Mouse (Mus musculus) stomach, postnatal 0 days (tissue): ENCODE measurements at regions not wholly inside any gene's neighbourhood (a gene's known extent, or its start where the extent isn't known, plus 50 kb on each side); places are given as distances from the start of the nearest gene placed in this dataset.

Source experiments
- ATAC-seq: fragments of 200-750 bp; cut with Nextera tagmentation; 2 replicates; pipeline ENCODE4 v1.8.0; 2017; ENCODE audit not compliant: low FRiP score, low TSS enrichment
- DNase-seq: peaks from one replicate; pipeline ENCODE4 v3.0.0-alpha.2; 2016; ENCODE audit warnings: low spot score
- H3K27ac ChIP-seq: fragments of 300-500 bp; sonication (generic); replicated peaks from 2 replicates; pipeline ENCODE4 v1.5.1; 2014; ENCODE audit warnings: mild to moderate bottlenecking, control low read depth
- H3K27me3 ChIP-seq: fragments of 300-500 bp; sonication (generic); 2 replicates; pipeline ENCODE4 v1.6.1; 2014; ENCODE audit warnings: low read length; ENCODE audit not compliant: control insufficient read depth, insufficient read depth
- H3K36me3 ChIP-seq: fragments of 300-500 bp; sonication (generic); 2 replicates; pipeline ENCODE4 v1.6.1; 2014; ENCODE audit warnings: low read length, mixed read lengths; ENCODE audit not compliant: control insufficient read depth, insufficient read depth
- H3K4me1 ChIP-seq: fragments of 300-500 bp; sonication (generic); replicated peaks from 2 replicates; pipeline ENCODE4 v1.6.1; 2014; ENCODE audit warnings: antibody characterized with exemption; ENCODE audit not compliant: control insufficient read depth, insufficient read depth
- H3K4me2 ChIP-seq: fragments of 300-500 bp; sonication (generic); replicated peaks from 2 replicates; pipeline ENCODE4 v1.6.1; 2014; ENCODE audit warnings: low read depth, mild to moderate bottlenecking, control low read depth, moderate library complexity
- H3K4me3 ChIP-seq: fragments of 300-500 bp; sonication (generic); 2 replicates; pipeline ENCODE4 v1.5.1; 2014; ENCODE audit warnings: low read depth, low read length, control low read depth
- H3K9ac ChIP-seq: fragments of 300-500 bp; sonication (generic); 2 replicates; pipeline ENCODE4 v1.6.1; 2014; ENCODE audit warnings: mild to moderate bottlenecking, low read length, control low read depth, mixed read lengths
- H3K9me3 ChIP-seq: fragments of 300-500 bp; sonication (generic); 2 replicates; pipeline ENCODE4 v1.6.1; 2016; ENCODE audit warnings: low read length; ENCODE audit not compliant: control insufficient read depth
- CTCF ChIP-seq: IDR thresholded peaks from 2 replicates; pipeline ENCODE4 v1.5.1; 2016; ENCODE audit warnings: antibody characterized with exemption, low read depth, mild to moderate bottlenecking, moderate library complexity
- EP300 ChIP-seq: optimal IDR thresholded peaks from 2 replicates; pipeline ENCODE3; 2016; ENCODE audit warnings: antibody characterized with exemption
- WGBS: fragments of 180-500 bp; shearing (Covaris S2); extraction: QIAGEN DNeasy Blood & Tissue Kit; methylation state at CpG from one replicate; pipeline ENCODE4 v1.1.7; 2014; 5-methylcytosine and 5-hydroxymethylcytosine counted together

- WGBS: 74% methylated on average over 3 of the region's 3 CpGs
- H3K27me3 ChIP-seq: no peaks in the 10 kb centered on the region
- H3K4me3 ChIP-seq: no peak overlapping the region
- no peak for ATAC-seq
- no peak for TF ChIP-seq EP300
- TF ChIP-seq CTCF: no peak
- no peak overlapping the region for H3K27ac ChIP-seq
- no peak overlapping the region for H3K9ac ChIP-seq
- H3K4me2 ChIP-seq: no peak overlapping the region
- no peaks in the 10 kb centered on the region for H3K36me3 ChIP-seq
- no peak for DNase-seq
- no peaks in the 10 kb centered on the region for H3K9me3 ChIP-seq
- no peaks in the 10 kb centered on the region for H3K4me1 ChIP-seq
Measured at GRCm38 (mm10) chr5:133078916-133079315, 535.8 kb upstream of the Auts2 start.

DNA sequence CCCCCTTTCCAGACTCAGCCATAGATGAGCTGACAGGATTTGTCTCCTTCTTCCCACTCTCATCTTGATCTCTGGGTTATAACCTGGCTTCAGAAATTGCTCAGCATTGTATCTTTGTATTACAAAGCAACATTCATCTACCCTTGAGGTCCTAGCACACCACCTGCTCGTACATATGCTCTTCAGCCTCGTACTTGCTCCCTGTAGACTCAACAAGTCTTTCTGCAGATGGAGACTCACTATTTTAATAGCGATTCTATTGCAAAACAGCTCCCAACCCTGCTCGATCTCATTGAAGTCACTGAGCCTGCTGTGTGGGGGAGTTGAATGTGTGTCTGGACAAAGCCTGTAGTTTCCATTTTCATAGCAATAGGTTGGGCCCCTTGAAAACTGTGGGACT is 535.2 kb upstream of the Auts2 start:
- DNase-seq: no peak
- no peak for ATAC-seq
- Histone ChIP-seq H3K9me3 (no peaks in the 10 kb centered on the region), H3K36me3 (no peaks in the 10 kb centered on the region), H3K27ac (no peak overlapping the region), H3K4me2 (no peak overlapping the region), H3K9ac (no peak overlapping the region), H3K27me3 (no peaks in the 10 kb centered on the region), H3K4me3 (no peak overlapping the region), H3K4me1 (no peaks in the 10 kb centered on the region)
- TF ChIP-seq EP300 (no peak), CTCF (no peak)
- WGBS: 62% methylated on average over 4 of the region's 4 CpGs

DNA sequence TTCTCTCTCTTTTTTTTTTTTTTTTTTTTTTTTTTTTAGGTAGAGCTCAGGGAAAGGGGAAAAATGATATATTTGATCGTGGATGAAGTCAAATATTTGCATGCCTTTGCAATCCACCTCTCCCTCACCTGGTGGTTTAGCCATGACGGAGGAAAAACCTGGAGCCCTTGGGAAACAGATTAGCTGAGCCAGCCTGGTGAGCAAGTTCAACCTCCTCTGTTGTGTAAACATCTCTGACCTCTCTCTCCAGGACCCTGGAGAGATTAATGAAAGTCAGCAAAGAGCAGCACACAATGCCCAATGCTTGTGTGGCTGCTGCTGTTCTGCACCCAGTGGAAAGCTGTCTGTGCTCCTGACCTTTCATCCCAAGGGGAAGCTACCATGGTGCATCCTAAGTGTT is 530.2 kb upstream of the Auts2 start:
- WGBS: 28% methylated on average over 2 of the region's 2 CpGs
- no peak overlapping the region for H3K27ac ChIP-seq

DNA sequence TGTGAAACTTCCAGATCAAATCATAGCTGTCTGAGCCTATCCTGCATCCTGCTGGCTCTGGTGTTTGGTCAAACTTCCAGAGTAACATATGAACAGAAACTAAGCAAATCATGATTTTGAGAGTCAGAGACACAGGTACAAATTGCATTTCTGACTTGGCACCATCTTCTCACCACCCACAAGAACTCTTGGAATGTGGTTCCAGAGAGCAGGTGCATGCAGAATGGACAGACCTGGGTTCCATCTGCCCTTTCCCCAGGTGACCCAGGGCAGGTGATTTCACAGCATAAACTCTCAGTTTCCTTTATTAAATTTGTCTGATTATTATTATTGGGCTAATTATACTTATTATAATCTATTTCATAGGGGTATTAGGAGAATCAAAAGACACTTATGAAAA is 527.0 kb upstream of the Auts2 start:
- TF ChIP-seq CTCF (no peak), EP300 (no peak)
- no peak overlapping the region for H3K4me2 ChIP-seq

More for the DNA sequence above, 530.2 kb upstream of the Auts2 start:
- TF ChIP-seq CTCF (no peak), EP300 (no peak)
- H3K27me3 ChIP-seq: no peaks in the 10 kb centered on the region
- H3K36me3 ChIP-seq: no peaks in the 10 kb centered on the region
- H3K4me3 ChIP-seq: no peak overlapping the region
- H3K4me2 ChIP-seq: no peak overlapping the region
- H3K9ac ChIP-seq: no peak overlapping the region
- no peaks in the 10 kb centered on the region for H3K9me3 ChIP-seq
- ATAC-seq: no peak
- DNase-seq: peak; percentile 14
- H3K4me1 ChIP-seq: no peaks in the 10 kb centered on the region

DNA sequence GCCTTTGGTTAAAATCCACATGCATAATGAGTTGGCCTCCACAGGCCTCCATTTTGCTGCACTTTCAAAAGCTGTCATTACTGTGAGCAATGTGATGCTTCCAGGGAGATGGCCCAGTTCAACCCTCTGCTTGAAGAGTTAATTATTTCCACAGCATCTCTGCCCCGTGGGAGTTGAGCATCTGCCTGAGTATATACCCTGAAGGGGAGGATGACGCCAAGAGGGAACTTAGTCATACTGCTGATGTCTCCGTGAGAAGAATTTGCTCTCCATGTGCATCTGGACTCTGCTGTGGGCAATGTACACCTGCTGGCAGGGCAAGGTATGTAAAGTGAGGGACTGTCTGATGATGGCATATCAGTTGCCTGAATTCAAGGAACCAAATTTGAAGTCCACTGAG is 519.3 kb upstream of the Auts2 start:
- ATAC-seq: no peak

More for the DNA sequence above, 527.0 kb upstream of the Auts2 start:
- Histone ChIP-seq H3K4me3 (no peak overlapping the region), H3K9me3 (no peaks in the 10 kb centered on the region), H3K9ac (no peak overlapping the region), H3K36me3 (no peaks in the 10 kb centered on the region), H3K4me1 (no peaks in the 10 kb centered on the region), H3K27ac (no peak overlapping the region), H3K27me3 (no peaks in the 10 kb centered on the region)
- no peak for DNase-seq
- ATAC-seq: no peak

GRCm38 (mm10) chr5:133047456-133047855 is 504.3 kb upstream of the Auts2 start:
- Histone ChIP-seq H3K9me3 (no peaks in the 10 kb centered on the region), H3K36me3 (no peaks in the 10 kb centered on the region), H3K4me1 (no peaks in the 10 kb centered on the region), H3K27ac (no peak overlapping the region), H3K4me2 (no peak overlapping the region), H3K4me3 (no peak overlapping the region), H3K27me3 (no peaks in the 10 kb centered on the region), H3K9ac (no peak overlapping the region)
- WGBS: 97% methylated on average over 4 of the region's 4 CpGs
- TF ChIP-seq CTCF: no peak
- no peak for ATAC-seq
- no peak for DNase-seq

More for the DNA sequence above, 519.3 kb upstream of the Auts2 start:
- Histone ChIP-seq H3K4me3 (no peak overlapping the region), H3K36me3 (no peaks in the 10 kb centered on the region), H3K27me3 (no peaks in the 10 kb centered on the region), H3K4me1 (no peaks in the 10 kb centered on the region), H3K4me2 (no peak overlapping the region), H3K9ac (no peak overlapping the region), H3K27ac (no peak overlapping the region), H3K9me3 (no peaks in the 10 kb centered on the region)
- no peak for TF ChIP-seq EP300
- TF ChIP-seq CTCF: no peak
- no peak for DNase-seq
- WGBS: 80% methylated on average over 3 of the region's 3 CpGs

DNA sequence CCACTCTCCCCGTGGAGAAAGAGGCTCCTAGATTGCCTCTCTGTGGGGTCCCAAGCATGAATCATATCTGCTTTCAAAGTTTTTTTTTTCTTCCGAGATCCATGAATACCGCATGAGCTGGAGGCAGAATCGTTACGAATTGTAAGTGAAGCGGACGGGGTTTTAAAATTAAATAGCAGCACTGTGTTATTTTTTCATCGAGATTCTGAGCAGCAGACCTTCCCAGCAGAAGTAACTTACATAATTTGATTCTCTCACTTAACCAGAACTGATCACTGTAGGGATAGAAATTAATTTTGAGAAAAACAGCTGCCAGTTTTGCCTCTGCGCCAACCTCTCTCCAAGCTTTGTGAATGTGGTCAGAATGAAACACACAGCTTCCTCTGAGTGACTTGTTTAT is 502.5 kb upstream of the Auts2 start:
- 72% methylated on average over 9 of the region's 9 CpGs for WGBS
- Histone ChIP-seq H3K9ac (no peak overlapping the region), H3K27me3 (no peaks in the 10 kb centered on the region), H3K4me1 (no peaks in the 10 kb centered on the region), H3K27ac (no peak overlapping the region), H3K4me3 (no peak overlapping the region), H3K4me2 (no peak overlapping the region), H3K9me3 (no peaks in the 10 kb centered on the region), H3K36me3 (no peaks in the 10 kb centered on the region)
- no peak for ATAC-seq
- no peak for TF ChIP-seq CTCF
- no peak for TF ChIP-seq EP300
- no peak for DNase-seq
